Mouse (Mus musculus) left cerebral cortex, adult 9 months (tissue): ENCODE data around the gene Mta1.

ENCODE experiments used
- DNase-seq, 2 experiments: peaks; one replicate each; pipeline ENCODE4 v3.0.0; 2022; ENCODE audit warnings: low spot score in 2 of 2

The Mta1 gene

GRCm38 (mm10) chr12:113149341-113149740 lies 51.3 kb downstream of the Mta1 start:
- no peak for DNase-seq

GRCm38 (mm10) chr12:113149896-113150295 lies 51.8 kb downstream of the Mta1 start:
- DNase-seq = no peak

GRCm38 (mm10) chr12:113150591-113150990 lies 52.5 kb downstream of the Mta1 start:
- DNase-seq = no peak

GRCm38 (mm10) chr12:113151046-113151445 lies 53.0 kb downstream of the Mta1 start:
- DNase-seq = no peak

- DNase-seq = peak in 1 of 2 experiments; percentile 12
Measured at GRCm38 (mm10) chr12:113151661-113152271, 53.7 kb downstream of the Mta1 start.

GRCm38 (mm10) chr12:113152272-113152661 lies 54.2 kb downstream of the Mta1 start:
- no peak for DNase-seq

- no peak for DNase-seq
Measured at GRCm38 (mm10) chr12:113152991-113153525, 55.0 kb downstream of the Mta1 start.

- DNase-seq = no peak
Measured at GRCm38 (mm10) chr12:113153971-113154370, 55.9 kb downstream of the Mta1 start.

- no peak for DNase-seq
Measured at GRCm38 (mm10) chr12:113154747-113155075, 56.6 kb downstream of the Mta1 start.

- peak in 1 of 2 experiments; percentile 33 for DNase-seq
Measured at GRCm38 (mm10) chr12:113155076-113155771, 57.1 kb downstream of the Mta1 start.

- DNase-seq = peak; percentile 99
Measured at GRCm38 (mm10) chr12:113155887-113156539, 57.9 kb downstream of the Mta1 start, which contains the start of gene Tedc1. Gene Tedc1, plus strand, starts transcription at chr12:113156421.

GRCm38 (mm10) chr12:113156540-113156929 lies 58.5 kb downstream of the Mta1 start:
- no peak for DNase-seq

GRCm38 (mm10) chr12:113157002-113157401 lies 58.9 kb downstream of the Mta1 start:
- DNase-seq = peak in 1 of 2 experiments; percentile 14

- DNase-seq = no peak
Measured at GRCm38 (mm10) chr12:113157521-113157920, 59.4 kb downstream of the Mta1 start.

- no peak for DNase-seq
Measured at GRCm38 (mm10) chr12:113157971-113158370, 59.9 kb downstream of the Mta1 start.

- DNase-seq = peak in 1 of 2 experiments; percentile 61
Measured at GRCm38 (mm10) chr12:113163561-113164006, 65.5 kb downstream of the Mta1 start.

- DNase-seq = no peak
Measured at GRCm38 (mm10) chr12:113168031-113168536, 70.0 kb downstream of the Mta1 start.

GRCm38 (mm10) chr12:113176960-113177725 lies 79.1 kb downstream of the Mta1 start:
- no peak for DNase-seq

- no peak for DNase-seq
Measured at GRCm38 (mm10) chr12:113181020-113181419, 82.9 kb downstream of the Mta1 start.

- no peak for DNase-seq
Measured at GRCm38 (mm10) chr12:113184945-113185344, 86.9 kb downstream of the Mta1 start.

- DNase-seq = no peak
Measured at GRCm38 (mm10) chr12:113185442-113186291, 87.6 kb downstream of the Mta1 start, which contains the start of gene Tmem121. Gene Tmem121, plus strand, starts transcription at chr12:113185930.
